Mouse (Mus musculus): ENCODE data around the gene Tmcc2.

The Tmcc2 gene

DNA sequence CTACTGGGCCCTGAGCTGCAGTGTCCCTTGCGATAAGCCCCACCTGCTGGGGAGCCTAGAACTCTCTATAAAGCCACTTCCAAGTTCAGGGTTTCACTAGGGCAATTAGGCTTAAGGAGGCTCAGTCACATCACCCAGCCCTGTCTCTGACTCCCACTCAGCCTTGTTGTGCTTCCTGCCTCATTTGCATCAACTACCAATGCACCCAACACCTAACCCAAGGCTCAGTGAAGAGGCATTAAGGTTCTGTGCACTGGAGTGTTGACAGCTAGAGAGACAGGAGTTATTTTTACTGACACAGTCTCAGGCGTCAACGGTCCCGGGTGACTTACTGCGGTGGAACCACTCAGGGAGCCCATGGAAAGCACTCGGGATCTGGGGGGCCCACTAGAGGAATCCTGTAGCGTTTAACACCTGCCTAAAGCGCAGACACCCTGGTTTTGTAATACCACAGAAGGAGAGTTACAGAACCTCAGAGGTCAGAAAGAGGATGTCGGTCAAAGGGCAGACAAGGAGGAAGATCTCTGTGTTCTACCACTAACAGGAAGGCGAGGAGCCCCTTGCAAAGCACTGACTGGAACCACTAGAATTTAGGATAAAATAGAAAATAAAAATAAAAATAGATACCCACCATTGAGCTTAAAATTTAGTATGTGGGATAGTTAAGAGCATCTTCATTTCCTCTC lies 79.8 kb downstream of the Tmcc2 start:
- peak; percentile 48 to 52 for DNase-seq

DNA sequence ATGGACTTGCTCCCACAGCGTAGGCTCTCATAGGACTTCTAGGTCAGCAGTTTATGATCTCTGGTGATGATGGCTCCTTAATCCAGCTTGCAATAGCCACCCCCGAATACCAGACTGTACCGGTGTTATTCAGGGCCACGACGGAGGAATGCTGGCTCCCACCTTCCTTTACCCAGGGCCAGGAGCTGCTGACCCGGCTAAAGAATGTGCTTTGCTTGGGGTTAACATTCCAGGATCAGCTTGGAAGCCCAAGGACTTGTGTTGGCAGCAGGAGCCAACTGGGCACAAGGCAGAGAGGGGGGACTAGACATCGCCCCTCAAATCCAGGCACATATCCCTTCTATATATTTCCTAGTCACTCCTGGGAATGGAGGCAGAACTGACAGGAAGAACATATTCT lies 80.3 kb downstream of the Tmcc2 start:
- no peak for DNase-seq

DNA sequence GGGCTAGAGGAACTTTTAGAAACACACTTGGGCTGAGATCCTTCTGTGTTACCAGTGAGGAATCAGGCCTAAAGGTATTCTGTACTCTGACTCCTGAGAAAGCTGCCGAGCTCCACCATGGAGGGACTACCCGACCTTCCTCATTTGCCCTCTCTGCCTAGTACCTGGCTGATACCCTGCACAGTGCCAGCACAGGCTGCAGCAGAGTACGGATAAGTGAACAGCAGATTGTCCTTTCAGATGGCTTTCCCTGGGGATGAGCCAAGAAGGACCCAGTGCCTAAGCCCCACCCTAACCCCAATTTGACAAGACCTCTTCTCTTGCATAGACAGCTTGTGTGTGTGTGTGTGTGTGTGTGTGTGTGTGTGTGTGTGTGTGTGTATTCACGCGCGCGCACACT lies 82.4 kb downstream of the Tmcc2 start:
- DNase-seq: no peak

DNA sequence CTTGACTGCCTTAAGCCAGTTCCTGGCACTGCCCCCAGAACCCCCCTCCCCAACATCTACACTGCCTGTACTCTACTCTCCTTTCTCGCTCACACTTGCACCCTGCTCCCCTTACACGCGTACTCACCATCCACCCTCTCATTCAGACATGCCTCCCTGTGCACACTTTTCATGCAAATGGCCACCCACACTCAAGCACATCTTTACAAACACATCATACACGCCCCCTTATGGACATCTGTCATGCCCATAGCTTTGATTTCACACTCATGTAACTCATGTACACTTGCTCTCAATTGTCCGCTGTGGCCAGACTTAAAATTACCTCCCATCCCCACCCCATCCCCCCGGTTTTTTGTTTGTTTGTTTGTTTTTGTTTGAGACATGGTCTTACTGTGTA lies 83.1 kb downstream of the Tmcc2 start:
- DNase-seq: no peak

DNA sequence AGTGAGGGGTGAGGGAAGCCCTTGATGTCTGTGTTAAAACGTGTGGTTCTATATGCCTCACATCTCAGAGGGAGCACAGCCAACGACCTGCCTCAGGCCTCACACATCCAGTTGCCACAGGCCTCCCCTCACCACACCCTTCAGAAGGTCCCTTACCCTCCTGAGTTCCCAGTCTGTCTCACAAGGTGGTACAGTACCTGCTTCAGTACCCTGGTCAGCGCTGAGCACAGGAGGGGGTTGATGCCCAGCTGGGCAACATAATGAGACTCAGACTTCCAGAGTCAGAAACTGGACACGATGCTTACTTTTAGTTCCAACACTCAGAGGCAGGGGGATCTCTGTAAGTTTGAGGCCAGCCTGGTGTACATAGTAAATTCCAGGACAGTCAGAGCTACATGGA lies 84.3 kb downstream of the Tmcc2 start:
- no peak for DNase-seq

Measured in spleen, adult 18-20 months (tissue).